23 mouse cellular contexts compared by ENCODE assay signal in the genomic region with DNA sequence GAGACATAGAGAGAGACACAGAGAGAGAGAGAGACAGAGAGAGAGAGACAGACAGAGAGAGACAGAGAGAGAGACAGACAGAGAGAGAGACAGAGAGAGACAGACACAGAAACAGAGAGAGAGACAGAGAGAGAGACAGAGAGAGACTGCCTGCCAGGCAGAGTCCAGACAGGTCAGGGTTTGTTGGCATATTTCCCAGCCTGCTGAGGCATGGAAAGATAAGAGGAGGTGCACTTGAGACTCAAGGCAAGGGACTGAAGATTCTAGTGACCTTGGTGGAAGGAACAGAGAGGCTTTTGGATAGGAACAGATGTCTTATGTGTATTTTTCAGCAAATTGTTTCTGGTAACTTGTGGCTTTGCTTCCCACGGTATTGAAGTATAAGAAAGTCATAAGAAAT.
DNase-seq lines count a peak whose midpoint lies in the region; ATAC-seq lines count a peak whose summit lies in the region.
"Had no signal": no experiment of that assay in that cellular context is flagged by ENCODE, and none has a peak within 500 bp of the region (broad histone marks: within the 10 kb centered on the region; RNA-seq: fewer than 3 reads in every experiment).

No protein-coding gene starts in this region.

- H3K9me3 ChIP-seq in kidney, embryonic 14.5 days (ENCODE audit: control insufficient read depth, low read length) = no peaks in the 10 kb centered on the region
- H3K9me3 ChIP-seq: forebrain, embryonic 13.5 days; hindbrain, embryonic 15.5 days; midbrain, embryonic 10.5 days; neural tube, embryonic 13.5 days had no signal

- H3K4me1 ChIP-seq in kidney, embryonic 14.5 days (ENCODE audit: control insufficient read depth, insufficient read depth, low read length) = no peaks in the 10 kb centered on the region
- H3K4me1 ChIP-seq: forebrain, embryonic 13.5 days; hindbrain, embryonic 15.5 days; midbrain, embryonic 10.5 days; neural tube, embryonic 13.5 days had no signal

- 50% methylated on average over 1 of the region's 1 CpGs for WGBS in kidney, embryonic 14.5 days

- H3K27ac ChIP-seq in kidney, embryonic 14.5 days (ENCODE audit: low read depth, low read length) = no peak overlapping the region
- H3K27ac ChIP-seq: forebrain, embryonic 13.5 days; hindbrain, embryonic 15.5 days; midbrain, embryonic 10.5 days; neural tube, embryonic 13.5 days; stomach, postnatal 0 days had no signal

- ATAC-seq in kidney, embryonic 14.5 days (ENCODE audit: low FRiP score, low TSS enrichment) = no peak
- ATAC-seq: CD4-positive, CD25-positive, alpha-beta regulatory T cell, adult 4 months; forebrain, embryonic 13.5 days; midbrain, embryonic 16.5 days had no signal

- no peak overlapping the region for H3K4me3 ChIP-seq in kidney, embryonic 14.5 days (ENCODE audit: low read length)
- H3K4me3 ChIP-seq: forebrain, embryonic 13.5 days; hindbrain, embryonic 15.5 days; midbrain, embryonic 10.5 days; myocyte; neural tube, embryonic 13.5 days had no signal

- H3K27me3 ChIP-seq in kidney, embryonic 14.5 days (ENCODE audit: control insufficient read depth, insufficient read depth, low read length) = no peaks in the 10 kb centered on the region
- H3K27me3 ChIP-seq: forebrain, embryonic 13.5 days; hindbrain, embryonic 15.5 days; neural tube, embryonic 13.5 days had no signal

- no peak overlapping the region for H3K9ac ChIP-seq in kidney, embryonic 14.5 days (ENCODE audit: low read depth, low read length)
- H3K9ac ChIP-seq: forebrain, embryonic 13.5 days; hindbrain, embryonic 15.5 days; neural tube, embryonic 13.5 days had no signal

- H3K4me2 ChIP-seq in kidney, embryonic 14.5 days (replicated peaks; ENCODE audit: low read depth, low read length) = no peak overlapping the region
- H3K4me2 ChIP-seq: forebrain, embryonic 13.5 days; heart, embryonic 11.5 days; hindbrain, embryonic 15.5 days; neural tube, embryonic 13.5 days had no signal

- peak; percentile 7 to 10 for DNase-seq in cerebellum, postnatal 10 days
- no peak for DNase-seq in cerebellum, postnatal 14 days
- peak; percentile 32 to 49 for DNase-seq in kidney, postnatal 36 days
- DNase-seq in adipocyte (ENCODE audit: low spot score) = peak; percentile 18
- peak; percentile 29 to 52 for DNase-seq in adrenal gland, postnatal 36 days
- DNase-seq in T-cell, adult 2 months (ENCODE audit: low spot score) = no peak
- DNase-seq in retina, postnatal 1 day = no peak
- DNase-seq: cerebellum, adult 18-20 months; cerebellum, postnatal 36 days; left cerebral cortex, postnatal 4 days; lung, postnatal 10 days; right cerebral cortex, postnatal 14 days; thymus, postnatal 14 days had no signal

- H3K36me3 ChIP-seq in kidney, embryonic 14.5 days (ENCODE audit: control insufficient read depth, insufficient read depth, low read length) = no peaks in the 10 kb centered on the region
- H3K36me3 ChIP-seq: hindbrain, embryonic 15.5 days; midbrain, embryonic 10.5 days; neural tube, embryonic 13.5 days had no signal

Comparison
In these comparisons a context has a peak if more than half of its experiments do, and no peak if none do; other contexts are left out.
1. DNase-seq: peak in cerebellum, postnatal 10 days (2 of 2), kidney, postnatal 36 days (2 of 2), adipocyte (single experiment) and adrenal gland, postnatal 36 days (2 of 2); none in cerebellum, postnatal 14 days (0 of 2), T-cell, adult 2 months (single experiment) and retina, postnatal 1 day (single experiment).